Mouse (Mus musculus) kidney, embryonic 14.5 days (tissue): Measurements from ENCODE around the gene Foxr1. TPM values are rescaled to one million over a fixed set of nuclear protein-coding genes. Genes with fewer than 3 reads are reported as not detected.

Experiments used
- microRNA-seq: library from miRNA; unstranded; fragments of <30 nt; microRNA quantifications from one replicate; pipeline ENCODE4, GENCODE M21; 2016
- polyA plus RNA-seq: library from polyadenylated mRNA; unstranded; fragments of >200 nt; fragmentation: Nextera tagmentation; extraction: Ambion mirVana; gene quantifications from 2 replicates; pipeline ENCODE4 v1.2.1, GENCODE M21; 2014

Gene Foxr1
- polyA plus RNA-seq, 1 experiment from 2014 or later: not detected

Small RNA genes lying within 50 kb of the gene (microRNA-seq; reads per million reads assigned to microRNA genes)
- gene Mir7085: not detected

Other genes starting within 250 kb of the Foxr1 start
- gene Cbl, start 207.1 kb downstream of the Foxr1 start, polyA plus RNA-seq: 14.8 and 27.9 TPM in 2 replicates
- not detected in 2 replicates for gene Ccdc153, start 200.5 kb downstream of the Foxr1 start, polyA plus RNA-seq
- gene Pdzd3, start 189.7 kb downstream of the Foxr1 start, polyA plus RNA-seq: 1.9 and 4.2 TPM in 2 replicates
- gene Nlrx1, start 172.5 kb downstream of the Foxr1 start, polyA plus RNA-seq: 3.2 and 5.6 TPM in 2 replicates
- gene Abcg4, start 152.5 kb downstream of the Foxr1 start, polyA plus RNA-seq: 1.5 and 2.7 TPM in 2 replicates
- 15.9 and 24.5 TPM in 2 replicates for gene Hinfp, start 135.5 kb downstream of the Foxr1 start, polyA plus RNA-seq
- 6.7 and 7.6 TPM in 2 replicates for gene C2cd2l, start 120.9 kb downstream of the Foxr1 start, polyA plus RNA-seq
- gene Dpagt1, start 115.1 kb downstream of the Foxr1 start, polyA plus RNA-seq: 49.6 and 51.9 TPM in 2 replicates
- 413 and 421 TPM in 2 replicates for gene H2afx, start 106.4 kb downstream of the Foxr1 start, polyA plus RNA-seq
- gene Hmbs, start 96.9 kb downstream of the Foxr1 start, polyA plus RNA-seq: 123 and 136 TPM in 2 replicates
- 18.0 and 28.1 TPM in 2 replicates for gene Vps11, start 79.5 kb downstream of the Foxr1 start, polyA plus RNA-seq
- 23.2 and 45.2 TPM in 2 replicates for gene Hyou1, start 61.6 kb downstream of the Foxr1 start, polyA plus RNA-seq
- gene Slc37a4, start 44.3 kb downstream of the Foxr1 start, polyA plus RNA-seq: 29.9 and 37.8 TPM in 2 replicates
- 2,593 and 3,221 TPM in 2 replicates for gene Rps25, start 34.0 kb downstream of the Foxr1 start, polyA plus RNA-seq
- gene Trappc4, start 33.5 kb downstream of the Foxr1 start, polyA plus RNA-seq: 143 and 162 TPM in 2 replicates
- gene Ccdc84, start 22.6 kb downstream of the Foxr1 start, polyA plus RNA-seq: 26.7 and 28.3 TPM in 2 replicates
- gene Upk2, start 13.8 kb upstream of the Foxr1 start, polyA plus RNA-seq: 0.30 and 0.39 TPM in 2 replicates
- gene Bcl9l, start 41.7 kb upstream of the Foxr1 start, polyA plus RNA-seq: 14.5 and 14.6 TPM in 2 replicates
- not detected in 2 replicates for gene Cxcr5, start 120.7 kb upstream of the Foxr1 start, polyA plus RNA-seq
- 28.2 and 29.1 TPM in 2 replicates for gene Ddx6, start 163.8 kb upstream of the Foxr1 start, polyA plus RNA-seq
- not detected in 2 replicates for gene Treh, start 232.1 kb upstream of the Foxr1 start, polyA plus RNA-seq